Mouse (Mus musculus) heart, postnatal 0 days (tissue): ENCODE results near the gene Fchsd2.

ENCODE experiments used
- CTCF ChIP-seq: IDR thresholded peaks from 2 replicates; pipeline ENCODE4 v1.5.1; 2016; ENCODE audit warnings: antibody characterized with exemption, control low read depth, low read depth
- EP300 ChIP-seq: IDR thresholded peaks from 2 replicates; pipeline ENCODE4 v1.6.1; 2016; ENCODE audit warnings: antibody characterized with exemption, low read depth

GRCm38 (mm10) chr7:101130646-101131045 lies 38.0 kb downstream of the Fchsd2 start:
- TF ChIP-seq EP300 = no peak
- TF ChIP-seq CTCF = no peak
